Mouse (Mus musculus) NIH3T3 (cell line): Measurements from ENCODE around the gene Btg1.

Experiments used
- DNase-seq: peaks from one replicate; pipeline ENCODE4 v3.0.0-alpha.2; 2012; ENCODE audit warnings: low read depth

Gene Btg1

GRCm38 (mm10) chr10:96663739-96664430 is 47.1 kb downstream of the Btg1 start:
- DNase-seq = no peak
